Mouse (Mus musculus): ENCODE results near the gene Dnase2a. TPM values are rescaled to one million over a fixed set of nuclear protein-coding genes. Genes with fewer than 3 reads are reported as not detected.
A peak's percentile ranks its signal among the peaks of the same experiment; 100 is the strongest.

Gene Dnase2a
- polyA plus RNA-seq, 1 experiment from 2014 or later, result 17.9 TPM

- H3K4me1 ChIP-seq (ENCODE audit: control insufficient read depth, insufficient read depth, low read length), result peaks cover 25% of the 10 kb centered on the region
- no peak overlapping the region for H3K9ac ChIP-seq (replicated peaks; ENCODE audit: low read depth, low read length)
- no peaks in the 10 kb centered on the region for H3K27me3 ChIP-seq (ENCODE audit: control insufficient read depth, insufficient read depth, low read length)
- no peak for ATAC-seq (ENCODE audit: insufficient number of reproducible peaks, insufficient read depth, low FRiP score, low read depth)
- no peaks in the 10 kb centered on the region for H3K9me3 ChIP-seq (ENCODE audit: control insufficient read depth, low read depth, low read length)
- H3K36me3 ChIP-seq (ENCODE audit: control insufficient read depth, insufficient read depth, low read length), result peaks cover 8% of the 10 kb centered on the region; the same call in 1 of the 2 replicates
- H3K4me2 ChIP-seq (replicated peaks; ENCODE audit: low read depth, low read length), result no peak overlapping the region
- no peak overlapping the region for H3K4me3 ChIP-seq (ENCODE audit: low read depth, low read length)
- peak overlapping the region; percentile 29; the same call in 1 of the 2 replicates for H3K27ac ChIP-seq (ENCODE audit: low read length)
- WGBS, result 43% methylated on average over 3 of the region's 3 CpGs
These were observed 58.2 kb downstream of the Dnase2a start for GRCm38 (mm10) chr8:84966603-84967002.

GRCm38 (mm10) chr8:84967532-84968304 lies 59.4 kb downstream of the Dnase2a start:
- Histone ChIP-seq H3K4me2 (replicated peaks; ENCODE audit: low read depth, low read length) (peak overlapping the region; percentile 83; the same call in 1 of the 2 replicates), H3K27ac (ENCODE audit: low read length) (no peak overlapping the region), H3K4me1 (ENCODE audit: control insufficient read depth, insufficient read depth, low read length) (peaks cover 25% of the 10 kb centered on the region), H3K27me3 (ENCODE audit: control insufficient read depth, insufficient read depth, low read length) (no peaks in the 10 kb centered on the region), H3K4me3 (ENCODE audit: low read depth, low read length) (no peak overlapping the region), H3K9me3 (ENCODE audit: control insufficient read depth, low read depth, low read length) (no peaks in the 10 kb centered on the region), H3K9ac (replicated peaks; ENCODE audit: low read depth, low read length) (no peak overlapping the region), H3K36me3 (ENCODE audit: control insufficient read depth, insufficient read depth, low read length) (peaks cover 18% of the 10 kb centered on the region)
- 90% methylated on average over 13 of the region's 13 CpGs for WGBS
- no peak for ATAC-seq (ENCODE audit: insufficient number of reproducible peaks, insufficient read depth, low FRiP score, low read depth)

- Histone ChIP-seq H3K4me3 (ENCODE audit: low read depth, low read length) (peak overlapping the region; percentile 51), H3K27me3 (ENCODE audit: control insufficient read depth, insufficient read depth, low read length) (no peaks in the 10 kb centered on the region), H3K36me3 (ENCODE audit: control insufficient read depth, insufficient read depth, low read length) (peaks cover 26% of the 10 kb centered on the region), H3K9me3 (ENCODE audit: control insufficient read depth, low read depth, low read length) (no peaks in the 10 kb centered on the region), H3K9ac (replicated peaks; ENCODE audit: low read depth, low read length) (peak overlapping the region; percentile 67), H3K27ac (ENCODE audit: low read length) (peak overlapping the region; percentile 83), H3K4me1 (ENCODE audit: control insufficient read depth, insufficient read depth, low read length) (peaks cover 25% of the 10 kb centered on the region), H3K4me2 (replicated peaks; ENCODE audit: low read depth, low read length) (peak overlapping the region; percentile 83)
- ATAC-seq (ENCODE audit: insufficient number of reproducible peaks, insufficient read depth, low FRiP score, low read depth), result no peak
- WGBS, result 10% methylated on average over 2 of the region's 2 CpGs
These were observed 60.3 kb downstream of the Dnase2a start for GRCm38 (mm10) chr8:84968650-84969049.

GRCm38 (mm10) chr8:84969241-84970134 lies 61.1 kb downstream of the Dnase2a start, which contains the start of the genes Gm49661, Prdx2 and Rnaseh2a:
Gene Gm49661, minus strand, starts transcription at chr8:84969433.
Gene Prdx2, plus strand, starts transcription at chr8:84969587.
Gene Rnaseh2a, minus strand, starts transcription at chr8:84969767.
- peak within 1 kb of the TSS; percentile 83 for H3K4me2 ChIP-seq (replicated peaks; ENCODE audit: low read depth, low read length)
- peaks cover 30% of the 10 kb centered on the region for H3K36me3 ChIP-seq (ENCODE audit: control insufficient read depth, insufficient read depth, low read length)
- peak within 1 kb of the TSS; percentile 51 for H3K4me3 ChIP-seq (ENCODE audit: low read depth, low read length)
- H3K27me3 ChIP-seq (ENCODE audit: control insufficient read depth, insufficient read depth, low read length), result no peaks in the 10 kb centered on the region
- no peaks in the 10 kb centered on the region for H3K9me3 ChIP-seq (ENCODE audit: control insufficient read depth, low read depth, low read length)
- peak; percentile 78 for ATAC-seq (ENCODE audit: insufficient number of reproducible peaks, insufficient read depth, low FRiP score, low read depth)
- peak within 1 kb of the TSS; percentile 67 for H3K9ac ChIP-seq (replicated peaks; ENCODE audit: low read depth, low read length)
- peaks cover 25% of the 10 kb centered on the region for H3K4me1 ChIP-seq (ENCODE audit: control insufficient read depth, insufficient read depth, low read length)
- peak within 1 kb of the TSS; percentile 83 for H3K27ac ChIP-seq (ENCODE audit: low read length)
- WGBS, result under 1% methylated on average over 56 of the region's 56 CpGs

- Histone ChIP-seq H3K4me2 (replicated peaks; ENCODE audit: low read depth, low read length) (peak overlapping the region; percentile 83), H3K9me3 (ENCODE audit: control insufficient read depth, low read depth, low read length) (no peaks in the 10 kb centered on the region), H3K27ac (ENCODE audit: low read length) (peak overlapping the region; percentile 83), H3K4me3 (ENCODE audit: low read depth, low read length) (peak overlapping the region; percentile 51), H3K4me1 (ENCODE audit: control insufficient read depth, insufficient read depth, low read length) (peaks cover 21% of the 10 kb centered on the region), H3K36me3 (ENCODE audit: control insufficient read depth, insufficient read depth, low read length) (peaks cover 30% of the 10 kb centered on the region), H3K27me3 (ENCODE audit: control insufficient read depth, insufficient read depth, low read length) (no peaks in the 10 kb centered on the region), H3K9ac (replicated peaks; ENCODE audit: low read depth, low read length) (peak overlapping the region; percentile 67)
- no peak for ATAC-seq (ENCODE audit: insufficient number of reproducible peaks, insufficient read depth, low FRiP score, low read depth)
- 6% methylated on average over 21 of the region's 21 CpGs for WGBS
These were observed 61.9 kb downstream of the Dnase2a start for GRCm38 (mm10) chr8:84970135-84970790.

GRCm38 (mm10) chr8:84970913-84971312 lies 62.6 kb downstream of the Dnase2a start:
- Histone ChIP-seq H3K4me3 (ENCODE audit: low read depth, low read length) (peak overlapping the region; percentile 51), H3K9me3 (ENCODE audit: control insufficient read depth, low read depth, low read length) (no peaks in the 10 kb centered on the region), H3K27ac (ENCODE audit: low read length) (no peak overlapping the region), H3K4me2 (replicated peaks; ENCODE audit: low read depth, low read length) (peak overlapping the region; percentile 83), H3K36me3 (ENCODE audit: control insufficient read depth, insufficient read depth, low read length) (peaks cover 30% of the 10 kb centered on the region), H3K27me3 (ENCODE audit: control insufficient read depth, insufficient read depth, low read length) (no peaks in the 10 kb centered on the region), H3K9ac (replicated peaks; ENCODE audit: low read depth, low read length) (peak overlapping the region; percentile 67; the same call in 1 of the 2 replicates), H3K4me1 (ENCODE audit: control insufficient read depth, insufficient read depth, low read length) (peaks cover 25% of the 10 kb centered on the region)
- ATAC-seq (ENCODE audit: insufficient number of reproducible peaks, insufficient read depth, low FRiP score, low read depth), result no peak; the same call in 1 of the 2 replicates
- 60% methylated on average over 5 of the region's 5 CpGs for WGBS

Measured in stomach, embryonic 14.5 days (tissue).